Mouse (Mus musculus) C2C12 (cell line): ENCODE data around the gene Prkcq. TPM values are rescaled to one million over a fixed set of nuclear protein-coding genes. Genes with fewer than 3 reads are reported as not detected.

Source experiments
- H3K27me3 ChIP-seq: one replicate; pipeline ENCODE4 v1.6.1; 2011; ENCODE audit not compliant: control insufficient read depth, insufficient read depth, insufficient read length
- H3K36me3 ChIP-seq: one replicate; pipeline ENCODE4 v1.6.1; 2011; ENCODE audit not compliant: control insufficient read depth, insufficient read depth
- H3K4me3 ChIP-seq: one replicate; pipeline ENCODE4 v1.5.1; 2011; ENCODE audit warnings: mild to moderate bottlenecking, control low read depth; ENCODE audit not compliant: poor library complexity, insufficient read depth, severe bottlenecking
- H3K79me2 ChIP-seq: one replicate; pipeline ENCODE4 v1.6.1; 2011; ENCODE audit not compliant: control insufficient read depth, insufficient read depth
- H3K79me3 ChIP-seq: one replicate; pipeline ENCODE4 v1.6.1; 2011; ENCODE audit warnings: low read depth, control low read depth
- H3ac ChIP-seq: one replicate; pipeline ENCODE3; 2011; ENCODE audit warnings: low read depth; ENCODE audit not compliant: control insufficient read depth, insufficient read length
- CEBPB ChIP-seq: IDR thresholded peaks from one replicate; pipeline ENCODE4 v1.6.1; 2011; ENCODE audit warnings: low read depth, mild to moderate bottlenecking, control low read depth, moderate library complexity
- CTCF ChIP-seq: IDR thresholded peaks from one replicate; pipeline ENCODE4 v1.5.1; 2011; ENCODE audit not compliant: control insufficient read depth, insufficient read depth, insufficient read length
- FOSL1 ChIP-seq: IDR thresholded peaks from one replicate; pipeline ENCODE4 v1.8.0; 2011; ENCODE audit warnings: mild to moderate bottlenecking, low read length; ENCODE audit not compliant: poor library complexity, insufficient read depth, severe bottlenecking
- MAX ChIP-seq: IDR thresholded peaks from one replicate; pipeline ENCODE4 v1.6.1; 2011; ENCODE audit warnings: mild to moderate bottlenecking, control low read depth
- MYOD1 ChIP-seq: IDR thresholded peaks from one replicate; pipeline ENCODE4 v1.6.1; 2011; ENCODE audit warnings: low read depth; ENCODE audit not compliant: control insufficient read depth, insufficient read length
- MYOG ChIP-seq: IDR thresholded peaks from one replicate; pipeline ENCODE4 v1.6.1; 2011; ENCODE audit not compliant: control insufficient read depth, insufficient read length; ENCODE audit errors: extremely low read depth
- USF1 ChIP-seq: IDR thresholded peaks from one replicate; pipeline ENCODE4 v1.6.1; 2011; ENCODE audit warnings: low read depth, mild to moderate bottlenecking, control low read depth, moderate library complexity
- polyA plus RNA-seq: library from polyadenylated mRNA; unstranded; fragments of >200 nt; fragmentation: generic; extraction: Trizol; gene quantifications from one replicate; pipeline ENCODE4 v1.2.1, GENCODE M21; 2012; ENCODE audit warnings: missing spikeins

Prkcq gene
- polyA plus RNA-seq, 1 experiment, result 0.05 TPM

DNA sequence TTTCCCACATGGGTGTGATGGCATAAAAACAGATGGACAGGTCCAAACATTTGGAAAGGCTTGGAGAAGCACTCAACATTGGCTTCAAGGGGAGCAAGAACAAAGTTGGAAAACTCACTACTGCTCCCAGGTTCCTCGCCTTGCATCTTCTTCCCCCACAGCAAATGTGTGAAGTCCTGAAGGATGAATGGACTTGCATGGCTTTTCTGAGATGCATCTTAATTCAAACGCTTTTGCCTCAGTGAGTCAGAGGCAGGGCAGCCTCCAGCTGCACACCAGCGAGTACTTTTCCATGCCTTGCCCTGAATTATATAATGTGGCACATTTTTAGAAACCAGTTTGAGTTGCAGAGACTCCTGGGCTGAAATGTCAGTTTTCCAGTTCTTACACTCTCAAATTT, 175.9 kb downstream of the Prkcq start:
- Histone ChIP-seq H3K4me3 (no peak overlapping the region), H3ac (no peak overlapping the region), H3K79me3 (no peaks in the 10 kb centered on the region), H3K36me3 (no peaks in the 10 kb centered on the region), H3K79me2 (no peaks in the 10 kb centered on the region), H3K27me3 (no peaks in the 10 kb centered on the region)
- TF ChIP-seq USF1 (no peak), CTCF (no peak), FOSL1 (no peak), MYOD1 (no peak), CEBPB (no peak), MAX (no peak), MYOG (no peak)
